Mouse (Mus musculus) heart, adult 2 months (tissue): Measurements from ENCODE around the gene Clec11a. TPM values are rescaled to one million over a fixed set of nuclear protein-coding genes. Genes with fewer than 3 reads are reported as not detected.

Experiments
- DNase-seq, 2 experiments: peaks; one replicate each; pipeline ENCODE4 v3.0.0; 2021
- H3K27ac ChIP-seq: fragments of 200-600 bp; 2 replicates; pipeline ENCODE4 v1.8.1; 2022
- H3K27me3 ChIP-seq: fragments of 200-500 bp; 2 replicates; pipeline ENCODE4 v1.6.1; 2012; ENCODE audit warnings: mild to moderate bottlenecking, low read length, inconsistent platforms, mixed read lengths; ENCODE audit not compliant: control insufficient read depth, insufficient read depth
- H3K36me3 ChIP-seq: fragments of 200-500 bp; 2 replicates; pipeline ENCODE4 v1.6.1; 2012; ENCODE audit warnings: low read length, inconsistent platforms; ENCODE audit not compliant: control insufficient read depth, insufficient read depth
- H3K4me1 ChIP-seq: fragments of 200-500 bp; 2 replicates; pipeline ENCODE4 v1.6.1; 2011; ENCODE audit warnings: low read length; ENCODE audit not compliant: control insufficient read depth, insufficient read depth
- H3K4me3 ChIP-seq: fragments of 200-600 bp; 2 replicates; pipeline ENCODE4 v1.8.1; 2022
- H3K79me2 ChIP-seq: fragments of 200-500 bp; replicated peaks from 2 replicates; pipeline ENCODE4 v1.6.1; 2012; ENCODE audit warnings: mild to moderate bottlenecking, inconsistent platforms, low read length, moderate library complexity, mixed read lengths; ENCODE audit not compliant: control insufficient read depth, insufficient read depth
- H3K9ac ChIP-seq: fragments of 200-500 bp; 2 replicates; pipeline ENCODE4 v1.6.1; 2012; ENCODE audit warnings: low read depth, mild to moderate bottlenecking, control low read depth, inconsistent platforms, low read length, mixed read lengths
- CTCF ChIP-seq: fragments of 200-600 bp; IDR thresholded peaks from 2 replicates; pipeline ENCODE4 v1.8.1; 2022; ENCODE audit warnings: antibody characterized with exemption, mild to moderate bottlenecking, moderate library complexity
- EP300 ChIP-seq: fragments of 200-500 bp; IDR thresholded peaks from 2 replicates; pipeline ENCODE4 v1.6.1; 2011; ENCODE audit warnings: low read depth, low read length, control low read depth; ENCODE audit not compliant: insufficient read depth
- POLR2A ChIP-seq: fragments of 200-500 bp; IDR thresholded peaks from 2 replicates; pipeline ENCODE4 v1.6.1; 2011; ENCODE audit warnings: mild to moderate bottlenecking, low read depth, low read length, control low read depth; ENCODE audit not compliant: insufficient read depth
- WGBS: fragments of 180-500 bp; shearing (Covaris S2); methylation state at CpG from one replicate; pipeline ENCODE4 v1.1.7; 2018; 5-methylcytosine and 5-hydroxymethylcytosine counted together
- intact Hi-C: fragments of 180-260 bp; cut with DNase I; formaldehyde crosslinking; loops from one replicate; pipeline ENCODE4 v1.15.1; 2025
- polyA plus RNA-seq: library from polyadenylated mRNA; depleted of rRNA; stranded (reverse); fragments of >200 nt; gene quantifications from 2 replicates; pipeline ENCODE4 v1.2.3, GENCODE M21; 2012
- total RNA-seq, 2 experiments: library from RNA; stranded (reverse); gene quantifications; 2 replicates each; pipeline ENCODE4 v1.2.3; 2021

Gene Clec11a
- total and polyA plus RNA-seq, 3 experiments: 0.60 to 2.0 (median 1.1) TPM

DNA sequence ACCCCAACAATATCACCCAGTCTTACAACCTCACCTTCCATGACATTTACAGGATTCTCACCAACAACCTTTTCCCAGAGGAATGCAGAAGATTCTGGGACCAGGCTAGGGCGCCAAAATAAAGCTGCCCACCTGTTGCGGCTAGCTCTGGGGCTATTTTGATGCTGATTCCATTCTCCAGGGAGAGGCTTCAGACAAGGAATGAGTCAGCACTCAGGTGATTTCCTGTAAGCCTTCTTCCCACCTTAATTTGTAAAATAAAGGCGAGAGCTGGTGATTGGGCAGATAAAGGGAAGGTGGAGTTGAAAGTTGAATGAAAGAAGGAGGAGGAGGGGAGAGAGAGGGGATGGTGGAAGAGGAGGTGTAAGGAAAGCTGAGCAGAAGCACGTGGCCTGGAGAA is 15.3 kb downstream of the Clec11a start:
- no peaks in the 10 kb centered on the region for H3K4me1 ChIP-seq
- H3K27me3 ChIP-seq: no peaks in the 10 kb centered on the region
- intact Hi-C loops: no loop called here
- no peak overlapping the region for H3K4me3 ChIP-seq
- H3K27ac ChIP-seq: no peak overlapping the region
- no peak for DNase-seq
- 40% methylated on average over 4 of the region's 4 CpGs for WGBS
- no peaks in the 10 kb centered on the region for H3K79me2 ChIP-seq
- no peak overlapping the region for H3K9ac ChIP-seq
- no peaks in the 10 kb centered on the region for H3K36me3 ChIP-seq
- TF ChIP-seq CTCF: no peak
- no peak for TF ChIP-seq EP300
- TF ChIP-seq POLR2A: no peak

DNA sequence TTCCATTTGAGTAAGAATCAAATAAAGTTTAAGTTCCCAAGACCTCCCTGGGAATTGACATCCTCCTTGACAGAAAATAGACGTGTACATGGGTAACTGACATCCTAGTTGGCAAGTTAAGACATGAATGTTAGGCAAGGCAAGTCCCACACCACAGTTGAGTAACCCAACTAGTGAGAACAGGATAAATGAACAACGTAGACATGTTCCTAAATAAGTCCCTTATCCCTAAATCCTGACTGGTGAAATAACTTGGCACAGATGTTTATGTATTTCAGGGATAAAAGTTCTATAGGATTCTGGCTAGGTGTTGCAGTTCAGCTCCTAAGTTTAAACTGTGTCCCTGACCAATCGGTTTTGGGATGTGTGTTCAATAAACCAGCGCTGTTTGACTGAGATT is 15.7 kb downstream of the Clec11a start:
- Histone ChIP-seq H3K4me1 (no peaks in the 10 kb centered on the region), H3K36me3 (no peaks in the 10 kb centered on the region), H3K27me3 (no peaks in the 10 kb centered on the region), H3K79me2 (no peaks in the 10 kb centered on the region), H3K9ac (no peak overlapping the region), H3K27ac (no peak overlapping the region), H3K4me3 (no peak overlapping the region)
- no peak for TF ChIP-seq POLR2A
- TF ChIP-seq EP300: no peak
- no peak for TF ChIP-seq CTCF
- 62% methylated on average over 4 of the region's 4 CpGs for WGBS
- no peak for DNase-seq
- intact Hi-C loops: no loop called here

DNA sequence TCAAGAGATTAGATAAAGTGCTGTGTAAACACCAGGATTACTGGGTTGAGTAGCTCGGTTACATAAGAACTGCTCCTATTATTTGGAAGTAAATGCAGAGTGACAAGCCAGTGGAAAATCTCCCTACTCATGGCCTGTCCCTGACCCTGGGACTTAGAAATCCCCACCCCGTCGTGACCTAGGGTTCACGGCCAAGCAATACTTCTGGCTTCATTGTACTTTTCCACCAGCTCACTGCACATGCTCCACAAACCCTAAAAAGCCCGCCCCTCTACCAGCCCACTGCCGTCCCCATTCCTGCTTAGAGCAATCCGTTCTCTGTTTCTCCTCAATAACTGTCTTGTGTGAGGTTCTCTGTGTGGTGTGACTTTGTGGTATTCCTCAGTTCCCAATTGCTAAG is 18.9 kb downstream of the Clec11a start:
- H3K27ac ChIP-seq: no peak overlapping the region
- WGBS: 60% methylated on average over 7 of the region's 7 CpGs
- H3K4me1 ChIP-seq: no peaks in the 10 kb centered on the region
- no peaks in the 10 kb centered on the region for H3K79me2 ChIP-seq
- H3K9ac ChIP-seq: no peak overlapping the region
- TF ChIP-seq EP300 (no peak), CTCF (no peak), POLR2A (no peak)
- no peaks in the 10 kb centered on the region; the same call in 1 of the 2 replicates for H3K27me3 ChIP-seq
- DNase-seq: no peak
- no peak overlapping the region for H3K4me3 ChIP-seq
- intact Hi-C loops: no loop called here
- no peaks in the 10 kb centered on the region for H3K36me3 ChIP-seq

DNA sequence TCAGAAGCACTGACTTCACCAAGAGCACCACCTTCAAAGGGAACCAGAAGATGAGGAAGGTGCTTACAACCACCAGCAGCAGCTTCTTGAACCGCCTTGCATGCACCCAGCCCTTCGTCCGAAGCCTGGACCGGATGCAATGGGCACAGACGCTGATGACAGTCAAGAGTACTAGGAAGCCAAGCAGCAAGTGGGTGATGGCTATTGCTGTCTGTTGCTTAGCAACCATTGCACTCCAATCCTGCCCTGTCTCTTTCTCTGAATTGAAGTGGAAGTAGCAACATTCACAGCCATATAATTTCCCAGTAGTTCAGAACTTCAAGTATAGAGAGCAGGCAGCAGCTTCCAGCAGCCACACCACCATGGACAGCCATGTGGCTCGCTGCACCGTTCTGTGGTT is 25.1 kb downstream of the Clec11a start:
- no peak overlapping the region for H3K27ac ChIP-seq
- DNase-seq: no peak
- no peak overlapping the region for H3K9ac ChIP-seq
- no peak overlapping the region for H3K4me3 ChIP-seq
- no peaks in the 10 kb centered on the region for H3K36me3 ChIP-seq
- H3K27me3 ChIP-seq: peaks cover 2% of the 10 kb centered on the region; the same call in 1 of the 2 replicates
- 74% methylated on average over 7 of the region's 7 CpGs for WGBS
- H3K79me2 ChIP-seq: no peaks in the 10 kb centered on the region
- intact Hi-C loops: no loop called here
- no peaks in the 10 kb centered on the region for H3K4me1 ChIP-seq
- no peak for TF ChIP-seq POLR2A
- no peak for TF ChIP-seq EP300
- TF ChIP-seq CTCF: no peak

DNA sequence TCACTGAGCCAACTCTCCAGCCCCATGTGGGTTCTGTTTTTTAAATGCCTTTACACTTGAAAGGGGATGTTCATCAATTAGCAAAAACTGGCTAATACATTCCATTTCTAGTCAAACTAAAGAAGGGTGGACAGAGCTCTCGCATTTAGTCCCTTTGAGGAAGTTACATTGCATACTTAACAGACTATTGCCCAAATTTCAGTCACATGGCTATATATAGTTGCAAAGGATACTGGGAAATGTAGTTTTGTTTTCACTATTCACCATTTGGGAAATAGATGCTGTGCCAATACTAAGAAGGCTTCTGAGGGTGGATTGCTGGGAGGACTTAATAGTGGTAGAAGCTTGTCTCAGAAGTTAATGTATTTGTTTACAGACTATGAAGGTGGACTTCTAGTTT is 25.7 kb downstream of the Clec11a start:
- Histone ChIP-seq H3K79me2 (no peaks in the 10 kb centered on the region), H3K36me3 (no peaks in the 10 kb centered on the region), H3K4me1 (no peaks in the 10 kb centered on the region), H3K27ac (no peak overlapping the region), H3K4me3 (no peak overlapping the region), H3K27me3 (peaks cover 2% of the 10 kb centered on the region; the same call in 1 of the 2 replicates), H3K9ac (no peak overlapping the region)
- TF ChIP-seq CTCF: no peak
- TF ChIP-seq EP300: no peak
- TF ChIP-seq POLR2A: no peak
- intact Hi-C loops: no loop called here
- 42% methylated on average over 1 of the region's 1 CpGs for WGBS
- no peak for DNase-seq

DNA sequence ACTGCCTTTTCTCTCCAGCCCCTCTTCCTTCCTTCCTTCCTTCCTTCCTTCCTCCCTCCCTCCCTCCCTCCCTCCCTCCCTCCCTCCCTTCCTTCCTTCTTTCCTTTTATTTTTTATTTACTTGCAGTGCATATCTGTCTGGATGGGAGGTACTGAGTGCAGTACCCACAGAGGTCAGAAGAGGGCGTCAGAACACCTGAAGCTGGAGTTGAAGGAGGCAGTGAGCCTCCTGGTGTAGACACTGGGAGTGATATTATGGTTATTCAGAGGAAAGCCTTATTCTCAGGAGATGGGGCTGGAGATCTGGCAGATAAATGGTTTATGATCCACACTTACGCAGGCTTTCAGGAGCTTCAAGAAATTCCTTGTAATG is 29.5 kb downstream of the Clec11a start:
- H3K9ac ChIP-seq: no peak overlapping the region
- H3K27ac ChIP-seq: no peak overlapping the region
- DNase-seq: no peak
- intact Hi-C loops: no loop called here
- 45% methylated on average over 2 of the region's 2 CpGs for WGBS
- H3K4me3 ChIP-seq: no peak overlapping the region
- H3K27me3 ChIP-seq: peaks cover 2% of the 10 kb centered on the region; the same call in 1 of the 2 replicates
- TF ChIP-seq CTCF (peak; percentile 50), POLR2A (no peak), EP300 (no peak)
- no peaks in the 10 kb centered on the region for H3K4me1 ChIP-seq
- no peaks in the 10 kb centered on the region for H3K36me3 ChIP-seq
- no peaks in the 10 kb centered on the region for H3K79me2 ChIP-seq
